Comparison of ENCODE assay signal across 13 mouse cellular contexts in genomic region chr8:67631691-67632090, GRCm38 (mm10).
A peak's percentile ranks its signal among the peaks of the same experiment; 100 is the strongest.
DNase-seq lines count a peak whose midpoint lies in the region; ATAC-seq and TF ChIP-seq lines count a peak whose summit lies in the region.
"Had no signal": no experiment of that assay in that cellular context is flagged by ENCODE, and none has a peak within 500 bp of the region (broad histone marks: within the 10 kb centered on the region; RNA-seq: fewer than 3 reads in every experiment).

No protein-coding gene starts in this region.

- peak; percentile 71 for DNase-seq in CH12.LX (ENCODE audit: extremely low read depth)
- peak; percentile 6 to 14 for DNase-seq in layer of hippocampus, postnatal 25 days (ENCODE audit: extremely low spot score in 1 of 2, low spot score in 1 of 2)
- peak; percentile 50 to 85 for DNase-seq in right cerebral cortex, postnatal 10 days (ENCODE audit: low spot score in 2 of 2)
- DNase-seq in c-Kit-positive CD71-positive TER-119-positive erythroid progenitor cells, embryonic 14.5 days (ENCODE audit: low spot score), result no peak
- DNase-seq in cerebellum, postnatal 25 days, result no peak
- DNase-seq in cerebellum, postnatal 4 days (ENCODE audit: low spot score in 2 of 2), result no peak
- DNase-seq: embryo, embryonic 11 days; thymus, postnatal 25 days had no signal

- in situ Hi-C loops in CH12.LX (cut with MboI; ENCODE audit: low pct_ligation_motif_present, low pct_unique_long_range_greater_than_20kb, low sequenced_read_pairs), result no loop called here

- H3K9me3 ChIP-seq in CH12.LX (replicated peaks; ENCODE audit: low read length), result no peaks in the 10 kb centered on the region
- H3K9me3 ChIP-seq: heart, embryonic 10.5 days; midbrain, embryonic 10.5 days had no signal

- TF ChIP-seq CTCF in CH12.LX (conservative IDR thresholded peaks at IDR 0.05 in 1 of 2, IDR thresholded peaks at IDR 0.05 in 1 of 2; ENCODE audit: low read depth in 2 of 2, low read length in 2 of 2), result no peak

- H3K4me3 ChIP-seq in CH12.LX (replicated peaks in 1 of 3; ENCODE audit: low read depth in 2 of 3, low read length in 2 of 3, poor library complexity in 1 of 3), result no peak overlapping the region
- H3K4me3 ChIP-seq: heart, embryonic 10.5 days; midbrain, embryonic 10.5 days had no signal

- no peak overlapping the region for H3K27ac ChIP-seq in CH12.LX (ENCODE audit: insufficient read depth, low read depth)
- H3K27ac ChIP-seq: heart, embryonic 10.5 days; midbrain, embryonic 10.5 days had no signal

- H3K4me1 ChIP-seq in CH12.LX (ENCODE audit: control insufficient read depth in 1 of 2, insufficient read depth in 2 of 2), result peaks cover 4 to 23% of the 10 kb centered on the region in 2 experiments
- H3K4me1 ChIP-seq: heart, embryonic 10.5 days; midbrain, embryonic 10.5 days had no signal

- H3K27me3 ChIP-seq in CH12.LX (replicated peaks), result no peaks in the 10 kb centered on the region

- ATAC-seq in frontal cortex, adult (ENCODE audit: low TSS enrichment), result peak; percentile 99
- ATAC-seq: intestine, embryonic 16.5 days; lung, postnatal 0 days had no signal

- H3K4me2 ChIP-seq in CH12.LX (ENCODE audit: insufficient read depth, low read depth, poor library complexity, severe bottlenecking), result no peak overlapping the region

- H3K36me3 ChIP-seq in CH12.LX (replicated peaks in 1 of 2; ENCODE audit: control insufficient read depth in 1 of 2, insufficient read depth in 1 of 2, low read length in 1 of 2), result no peaks in the 10 kb centered on the region
- H3K36me3 ChIP-seq: heart, embryonic 10.5 days; midbrain, embryonic 10.5 days had no signal

- no peaks in the 10 kb centered on the region for H3K79me2 ChIP-seq in CH12.LX (replicated peaks; ENCODE audit: control insufficient read depth, extremely low read depth, insufficient read depth, poor library complexity, severe bottlenecking)

- TF ChIP-seq RAD21 in CH12.LX (IDR thresholded peaks at IDR 0.05; ENCODE audit: low read depth, low read length), result no peak

- TF ChIP-seq POLR2A in CH12.LX (IDR thresholded peaks at IDR 0.05; ENCODE audit: low read depth, low read length), result no peak

- dilution Hi-C loops in CH12.LX (cut with MboI; ENCODE audit: extremely low pct_ligation_motif_present, extremely low pct_unique_long_range_greater_than_20kb, low sequenced_read_pairs), result no loop called here

- TF ChIP-seq EP300 in CH12.LX (IDR thresholded peaks at IDR 0.05; ENCODE audit: low read length), result no peak

- no peak overlapping the region for H3K9ac ChIP-seq in CH12.LX (ENCODE audit: insufficient read depth, low read depth)

TF ChIP-seq in CH12.LX, 34 proteins besides CTCF, POLR2A, EP300 and RAD21:
- no peak for TF ChIP-seq PAX5 (IDR thresholded peaks at IDR 0.05; ENCODE audit: low read length)
- 0 out of 2 replicates have a peak, but pooled peaks have one; percentile 30 for TF ChIP-seq MYC (IDR thresholded peaks at IDR 0.05; ENCODE audit: low read depth, low read length)
- peak; percentile 60; the same call in 1 of the 2 replicates for TF ChIP-seq MEF2A (IDR thresholded peaks at IDR 0.05; ENCODE audit: borderline replicate concordance, low read depth, low read length)
- TF ChIP-seq MXI1 (IDR thresholded peaks at IDR 0.05; ENCODE audit: low read depth, low read length), result 0 out of 2 replicates have a peak, but pooled peaks have one; percentile 31
- TF ChIP-seq MAX (IDR thresholded peaks at IDR 0.05; ENCODE audit: low read length), result peak; percentile 66
- no peak for TF ChIP-seq ELF1 (IDR thresholded peaks at IDR 0.05; ENCODE audit: low read depth, low read length)
- peak; percentile 47 for TF ChIP-seq ETS1 (conservative IDR thresholded peaks at IDR 0.05; ENCODE audit: low read depth, low read length)

Comparison
In these comparisons a context has a peak if more than half of its experiments do, and no peak if none do; other contexts are left out.
1. DNase-seq: peak in CH12.LX (single experiment), layer of hippocampus, postnatal 25 days (2 of 2) and right cerebral cortex, postnatal 10 days (2 of 2); none in c-Kit-positive CD71-positive TER-119-positive erythroid progenitor cells, embryonic 14.5 days (single experiment), cerebellum, postnatal 25 days (0 of 2) and cerebellum, postnatal 4 days (0 of 2).